Mouse (Mus musculus): ENCODE data around the gene Mfsd2b.

Gene Mfsd2b

DNA sequence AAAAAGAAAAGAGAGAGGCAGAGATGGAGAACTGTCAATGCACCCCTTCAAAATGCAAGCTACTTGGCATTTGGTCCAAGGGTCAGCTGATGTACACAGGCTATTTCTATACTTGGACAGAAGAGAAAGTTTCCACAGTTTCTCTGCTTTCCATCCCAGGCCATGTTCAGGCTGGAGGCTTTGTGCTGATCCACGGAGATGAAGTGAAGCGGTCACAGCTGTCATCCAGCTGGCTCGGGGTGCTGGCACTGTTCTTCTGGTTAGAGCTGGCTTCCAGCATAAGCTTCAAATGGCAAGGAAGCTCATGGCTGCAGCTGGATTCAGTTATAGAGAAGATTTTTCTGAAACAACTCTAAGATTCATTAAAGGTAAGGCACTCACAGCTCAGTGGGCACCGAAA, 60.5 kb downstream of the Mfsd2b start:
- in situ Hi-C loops (cut with MboI, MseI) = no loop called here
